ENCODE assay signal across 10 mouse cellular contexts in the genomic region with DNA sequence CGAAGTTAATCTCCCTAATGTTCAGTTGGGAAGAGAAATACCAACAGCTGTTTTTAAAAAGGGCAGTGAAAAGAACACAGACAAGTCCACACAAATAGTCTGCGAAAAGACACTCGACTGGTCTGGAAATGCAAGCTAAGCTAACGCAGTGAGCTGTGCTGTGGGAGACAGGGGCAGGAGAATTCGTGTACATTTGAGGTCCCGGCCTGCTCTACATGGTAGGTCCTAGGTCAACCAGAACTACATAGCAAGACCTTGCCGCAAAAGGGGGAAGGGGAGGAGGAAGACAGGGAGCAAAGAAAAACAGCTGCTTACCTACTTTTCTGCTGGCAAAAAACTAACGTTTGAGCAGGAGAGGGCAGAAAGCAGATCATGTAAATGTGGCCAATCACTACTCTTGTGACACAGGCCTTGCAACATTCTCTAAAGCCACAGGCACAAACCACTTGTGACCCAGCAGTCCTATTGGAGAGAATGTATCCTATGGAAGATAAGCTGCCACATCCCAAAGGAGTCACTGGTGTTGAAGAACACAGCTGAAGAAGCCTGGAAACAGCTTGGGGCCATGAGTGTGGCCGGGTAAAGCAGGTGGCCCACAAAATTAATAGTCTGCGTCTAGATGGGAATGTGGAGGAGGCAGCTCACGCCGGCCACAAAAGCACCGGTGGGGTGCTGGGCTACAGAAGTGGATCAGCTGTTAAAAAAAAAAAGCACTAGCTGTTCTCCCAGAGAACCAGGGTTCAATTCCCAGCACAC.
DNase-seq lines count a peak whose midpoint lies in the region; ATAC-seq and TF ChIP-seq lines count a peak whose summit lies in the region.
"Had no signal": no experiment of that assay in that cellular context is flagged by ENCODE, and none has a peak within 500 bp of the region (broad histone marks: within the 10 kb centered on the region; RNA-seq: fewer than 3 reads in every experiment).

No protein-coding gene starts in this region.

- no peak overlapping the region for H3K4me3 ChIP-seq in heart, embryonic 10.5 days
- H3K4me3 ChIP-seq in heart, embryonic 12.5 days: no peak overlapping the region
- no peak overlapping the region for H3K4me3 ChIP-seq in lung, adult 2 months (replicated peaks; ENCODE audit: extremely low read depth, low read depth, low read length)
- H3K4me3 ChIP-seq in limb, embryonic 13.5 days: no peak overlapping the region

- H3K4me1 ChIP-seq in heart, embryonic 10.5 days: peaks cover 63% of the 10 kb centered on the region
- peaks cover 57% of the 10 kb centered on the region for H3K4me1 ChIP-seq in heart, embryonic 12.5 days (replicated peaks)
- H3K4me1 ChIP-seq in lung, adult 2 months (ENCODE audit: control insufficient read depth, insufficient read depth, low read length): peaks cover 30% of the 10 kb centered on the region
- H3K4me1 ChIP-seq in limb, embryonic 13.5 days: peaks cover 27% of the 10 kb centered on the region

- DNase-seq in heart, embryonic 10.5 days (ENCODE audit: low spot score): no peak
- DNase-seq in lung, adult 2 months: peak; percentile 46
- no peak for DNase-seq in lung, postnatal 10 days
- no peak for DNase-seq in urinary bladder, postnatal 36 days (ENCODE audit: low spot score in 2 of 2)
- no peak for DNase-seq in gastrocnemius, adult 18-20 months (ENCODE audit: low spot score)
- DNase-seq: cerebellum, postnatal 14 days; heart, postnatal 4 days had no signal

- H3K36me3 ChIP-seq in heart, embryonic 10.5 days: no peaks in the 10 kb centered on the region
- H3K36me3 ChIP-seq in heart, embryonic 12.5 days: no peaks in the 10 kb centered on the region
- H3K36me3 ChIP-seq in limb, embryonic 13.5 days: peaks cover 17% of the 10 kb centered on the region

- H3K9me3 ChIP-seq in heart, embryonic 10.5 days: no peaks in the 10 kb centered on the region
- no peaks in the 10 kb centered on the region for H3K9me3 ChIP-seq in heart, embryonic 12.5 days (replicated peaks)
- H3K9me3 ChIP-seq in limb, embryonic 13.5 days: no peaks in the 10 kb centered on the region

- no peaks in the 10 kb centered on the region for H3K27me3 ChIP-seq in heart, embryonic 10.5 days (ENCODE audit: insufficient read depth, poor library complexity, severe bottlenecking)
- no peaks in the 10 kb centered on the region for H3K27me3 ChIP-seq in heart, embryonic 12.5 days (replicated peaks)
- no peaks in the 10 kb centered on the region for H3K27me3 ChIP-seq in limb, embryonic 13.5 days

- no peak for ATAC-seq in heart, embryonic 12.5 days (ENCODE audit: insufficient number of reproducible peaks, low FRiP score)
- ATAC-seq in limb, embryonic 13.5 days (ENCODE audit: low FRiP score, low read depth): no peak; the same call in 1 of the 2 replicates
- ATAC-seq in megakaryocyte, adult 5-6 weeks (ENCODE audit: poor library complexity, severe bottlenecking): peak; percentile 65

- no peak for TF ChIP-seq CTCF in lung, adult 2 months (IDR thresholded peaks at IDR 0.05; ENCODE audit: insufficient read depth, low read length)

- 85% methylated on average over 13 of the region's 13 CpGs for WGBS in heart, embryonic 10.5 days
- WGBS in heart, embryonic 12.5 days: 80% methylated on average over 13 of the region's 13 CpGs
- WGBS in lung, adult 2 months: 59% methylated on average over 13 of the region's 13 CpGs
- 63% methylated on average over 13 of the region's 13 CpGs for WGBS in limb, embryonic 13.5 days

- no peak overlapping the region for H3K4me2 ChIP-seq in heart, embryonic 12.5 days
- no peak overlapping the region for H3K4me2 ChIP-seq in limb, embryonic 13.5 days (replicated peaks)

- no peak for TF ChIP-seq POLR2A in lung, adult 2 months (IDR thresholded peaks at IDR 0.05; ENCODE audit: borderline replicate concordance, extremely low read depth, low read depth, low read length)

- H3K27ac ChIP-seq in heart, embryonic 10.5 days: peak overlapping the region; percentile 22; the same call in 1 of the 2 replicates
- no peak overlapping the region for H3K27ac ChIP-seq in heart, embryonic 12.5 days (ENCODE audit: poor library complexity, severe bottlenecking)
- H3K27ac ChIP-seq in limb, embryonic 13.5 days: peak overlapping the region; percentile 2; the same call in 1 of the 2 replicates

- H3K9ac ChIP-seq in heart, embryonic 12.5 days: no peak overlapping the region
- H3K9ac ChIP-seq in limb, embryonic 13.5 days: no peak overlapping the region
